Mouse (Mus musculus): ENCODE results near the gene Gm20388. TPM values are rescaled to one million over a fixed set of nuclear protein-coding genes. Genes with fewer than 3 reads are reported as not detected.

Gene Gm20388
- polyA plus RNA-seq, 2 experiments: 8.5 TPM; not detected in 1

DNA sequence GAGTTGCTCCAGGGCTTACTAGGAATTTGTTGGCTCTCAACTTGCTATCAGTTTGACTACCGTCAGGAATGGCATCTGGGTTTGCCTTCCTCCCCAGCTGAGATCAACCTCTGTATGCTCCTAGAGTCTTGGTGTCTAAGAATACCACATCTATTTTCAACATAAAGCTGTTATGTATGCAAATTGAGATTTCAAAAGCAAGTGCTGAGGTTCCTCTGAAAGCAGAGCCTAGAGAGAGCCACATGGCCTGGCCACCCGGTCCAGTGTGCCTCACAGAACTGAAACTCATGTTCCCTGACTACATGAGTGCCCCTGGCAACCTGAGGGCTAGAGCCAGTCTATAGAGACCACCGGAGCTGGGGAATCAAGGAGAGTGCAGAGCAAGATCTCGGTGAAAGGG lies 2694.7 kb downstream of the Gm20388 start:
- Histone ChIP-seq H3K27me3 (ENCODE audit: control insufficient read depth, insufficient read depth, low read length) (no peaks in the 10 kb centered on the region), H3K36me3 (replicated peaks; ENCODE audit: control insufficient read depth, insufficient read depth, low read depth) (no peaks in the 10 kb centered on the region), H3K4me2 (ENCODE audit: low read depth) (no peak overlapping the region), H3K4me3 (ENCODE audit: insufficient read depth in 1 of 2, low read depth in 2 of 2, low read length in 2 of 2) (no peak overlapping the region), H3K9me3 (ENCODE audit: control insufficient read depth, low read length) (no peaks in the 10 kb centered on the region), H3K9ac (replicated peaks) (no peak overlapping the region), H3K27ac (no peak overlapping the region), H3K4me1 (replicated peaks; ENCODE audit: control insufficient read depth in 2 of 2, insufficient read depth in 2 of 2, low read length in 1 of 2) (no peaks in the 10 kb centered on the region)
- ATAC-seq (ENCODE audit: insufficient read depth) (no peak), DNase-seq (ENCODE audit: low read depth in 3 of 3, low spot score in 3 of 3) (no peak)
- TF ChIP-seq CTCF (IDR thresholded peaks at IDR 0.05; ENCODE audit: low read depth) (no peak), EP300 (IDR thresholded peaks at IDR 0.05; ENCODE audit: low read depth) (no peak)
- WGBS (ENCODE audit: insufficient replicate concordance): 66% methylated on average over 4 of the region's 4 CpGs

- Histone ChIP-seq H3K27me3 (ENCODE audit: control insufficient read depth, insufficient read depth, low read length) (no peaks in the 10 kb centered on the region), H3K27ac (no peak overlapping the region), H3K9me3 (ENCODE audit: control insufficient read depth, low read length) (no peaks in the 10 kb centered on the region), H3K4me3 (ENCODE audit: insufficient read depth in 1 of 2, low read depth in 2 of 2, low read length in 2 of 2) (no peak overlapping the region), H3K36me3 (replicated peaks; ENCODE audit: control insufficient read depth, insufficient read depth, low read depth) (no peaks in the 10 kb centered on the region), H3K4me2 (ENCODE audit: low read depth) (no peak overlapping the region), H3K9ac (replicated peaks) (no peak overlapping the region), H3K4me1 (replicated peaks; ENCODE audit: control insufficient read depth in 2 of 2, insufficient read depth in 2 of 2, low read length in 1 of 2) (peaks cover 0 to 3% of the 10 kb centered on the region in 2 experiments; a peak in 1 of 4 replicates)
- no peak for ATAC-seq (ENCODE audit: insufficient read depth)
- DNase-seq (ENCODE audit: low read depth in 3 of 3, low spot score in 3 of 3): no peak
- WGBS (ENCODE audit: insufficient replicate concordance): 76% methylated on average over 11 of the region's 12 CpGs
- TF ChIP-seq CTCF (IDR thresholded peaks at IDR 0.05; ENCODE audit: low read depth) (no peak), EP300 (IDR thresholded peaks at IDR 0.05; ENCODE audit: low read depth) (no peak)
Measured at GRCm38 (mm10) chr8:122606810-122607209, 2696.2 kb downstream of the Gm20388 start.

DNA sequence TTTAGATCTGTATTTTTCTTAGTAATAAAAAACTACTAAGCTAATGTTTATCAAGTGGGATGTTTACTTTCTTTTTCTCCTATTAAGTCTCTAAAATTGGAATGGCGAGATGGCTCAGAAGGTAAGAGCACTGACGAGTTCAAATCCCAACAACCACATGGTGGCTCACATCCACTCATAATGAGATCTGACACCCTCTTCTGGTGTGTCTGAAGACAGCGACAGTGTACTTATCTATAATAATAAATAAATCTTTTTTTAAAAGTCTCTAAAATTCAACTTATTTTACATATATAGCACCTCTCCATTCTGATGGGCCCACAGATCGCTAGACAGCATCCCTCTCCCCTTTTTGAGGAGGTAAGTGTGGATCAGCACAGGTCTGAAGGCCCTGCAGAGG lies 2699.6 kb downstream of the Gm20388 start:
- no peak overlapping the region for H3K27ac ChIP-seq
- H3K27me3 ChIP-seq (ENCODE audit: control insufficient read depth, insufficient read depth, low read length): no peaks in the 10 kb centered on the region
- ATAC-seq (ENCODE audit: insufficient read depth) (no peak), DNase-seq (ENCODE audit: low read depth in 3 of 3, low spot score in 3 of 3) (no peak)
- TF ChIP-seq CTCF (IDR thresholded peaks at IDR 0.05; ENCODE audit: low read depth) (no peak), EP300 (IDR thresholded peaks at IDR 0.05; ENCODE audit: low read depth) (no peak)
- no peak overlapping the region; a peak in 1 of 4 replicates for H3K4me3 ChIP-seq (ENCODE audit: insufficient read depth in 1 of 2, low read depth in 2 of 2, low read length in 2 of 2)
- WGBS (ENCODE audit: insufficient replicate concordance): 60% methylated on average over 4 of the region's 4 CpGs
- H3K4me1 ChIP-seq (replicated peaks; ENCODE audit: control insufficient read depth in 2 of 2, insufficient read depth in 2 of 2, low read length in 1 of 2): peaks cover 7 to 13% of the 10 kb centered on the region in 2 experiments
- H3K9ac ChIP-seq (replicated peaks): no peak overlapping the region
- H3K36me3 ChIP-seq (replicated peaks; ENCODE audit: control insufficient read depth, insufficient read depth, low read depth): no peaks in the 10 kb centered on the region
- H3K9me3 ChIP-seq (ENCODE audit: control insufficient read depth, low read length): no peaks in the 10 kb centered on the region
- no peak overlapping the region for H3K4me2 ChIP-seq (ENCODE audit: low read depth)

GRCm38 (mm10) chr8:122610612-122611277 lies 2700.1 kb downstream of the Gm20388 start:
- ATAC-seq (ENCODE audit: insufficient read depth) (no peak; the same call in 1 of the 2 replicates), DNase-seq (ENCODE audit: low read depth in 3 of 3, low spot score in 3 of 3) (no peak)
- Histone ChIP-seq H3K4me3 (ENCODE audit: insufficient read depth in 1 of 2, low read depth in 2 of 2, low read length in 2 of 2) (peak overlapping the region; percentile 61 to 78), H3K9me3 (ENCODE audit: control insufficient read depth, low read length) (no peaks in the 10 kb centered on the region), H3K27me3 (ENCODE audit: control insufficient read depth, insufficient read depth, low read length) (no peaks in the 10 kb centered on the region), H3K27ac (no peak overlapping the region), H3K9ac (replicated peaks) (peak overlapping the region; percentile 60), H3K36me3 (replicated peaks; ENCODE audit: control insufficient read depth, insufficient read depth, low read depth) (no peaks in the 10 kb centered on the region), H3K4me1 (replicated peaks; ENCODE audit: control insufficient read depth in 2 of 2, insufficient read depth in 2 of 2, low read length in 1 of 2) (peaks cover 7 to 13% of the 10 kb centered on the region in 2 experiments), H3K4me2 (ENCODE audit: low read depth) (peak overlapping the region; percentile 81)
- WGBS (ENCODE audit: insufficient replicate concordance): 6% methylated on average over 20 of the region's 20 CpGs
- TF ChIP-seq EP300 (IDR thresholded peaks at IDR 0.05; ENCODE audit: low read depth): no peak
- TF ChIP-seq CTCF (IDR thresholded peaks at IDR 0.05; ENCODE audit: low read depth): no peak

GRCm38 (mm10) chr8:122611295-122612133 lies 2700.9 kb downstream of the Gm20388 start, which contains the start of the genes Galns and Trappc2l:
TSS of gene Galns (minus strand) at chr8:122611463.
TSS of gene Trappc2l (plus strand) at chr8:122611640.
- H3K9me3 ChIP-seq (ENCODE audit: control insufficient read depth, low read length): no peaks in the 10 kb centered on the region
- peaks cover 7 to 13% of the 10 kb centered on the region in 2 experiments for H3K4me1 ChIP-seq (replicated peaks; ENCODE audit: control insufficient read depth in 2 of 2, insufficient read depth in 2 of 2, low read length in 1 of 2)
- H3K36me3 ChIP-seq (replicated peaks; ENCODE audit: control insufficient read depth, insufficient read depth, low read depth): no peaks in the 10 kb centered on the region
- H3K4me3 ChIP-seq (ENCODE audit: insufficient read depth in 1 of 2, low read depth in 2 of 2, low read length in 2 of 2): peak within 1 kb of the TSS; percentile 66 to 78
- H3K27me3 ChIP-seq (ENCODE audit: control insufficient read depth, insufficient read depth, low read length): no peaks in the 10 kb centered on the region
- H3K27ac ChIP-seq: peak within 1 kb of the TSS; percentile 57
- peak within 1 kb of the TSS; percentile 82 for H3K9ac ChIP-seq (replicated peaks)
- peak; percentile 94 for ATAC-seq (ENCODE audit: insufficient read depth)
- no peak for TF ChIP-seq EP300 (IDR thresholded peaks at IDR 0.05; ENCODE audit: low read depth)
- peak; percentile 76 for TF ChIP-seq CTCF (IDR thresholded peaks at IDR 0.05; ENCODE audit: low read depth)
- peak; percentile 94 to 95 (median 94) for DNase-seq (ENCODE audit: low read depth in 3 of 3, low spot score in 3 of 3)
- WGBS (ENCODE audit: insufficient replicate concordance): under 1% methylated on average over 57 of the region's 57 CpGs
- peak within 1 kb of the TSS; percentile 88 for H3K4me2 ChIP-seq (ENCODE audit: low read depth)

Data from liver, embryonic 14.5 days (tissue).